Mouse (Mus musculus): ENCODE measurements around the gene B9d1.

Gene B9d1

GRCm38 (mm10) chr11:61545586-61545985 lies 40.6 kb downstream of the B9d1 start:
- DNase-seq, result no peak

- no peak for DNase-seq
Measured at GRCm38 (mm10) chr11:61546452-61546851, 41.5 kb downstream of the B9d1 start.

GRCm38 (mm10) chr11:61547710-61548109 lies 42.8 kb downstream of the B9d1 start:
- no peak for DNase-seq

GRCm38 (mm10) chr11:61550631-61551030 lies 45.7 kb downstream of the B9d1 start:
- no peak for DNase-seq

- no peak for DNase-seq
Measured at GRCm38 (mm10) chr11:61553015-61553754, 48.2 kb downstream of the B9d1 start.

GRCm38 (mm10) chr11:61559572-61559971 lies 54.6 kb downstream of the B9d1 start:
- no peak for DNase-seq

- DNase-seq, result no peak
Measured at GRCm38 (mm10) chr11:61562421-61562820, 57.5 kb downstream of the B9d1 start.

Data from liver (tissue).